Mouse (Mus musculus): ENCODE measurements around the gene Shank3.

The Shank3 gene

DNA sequence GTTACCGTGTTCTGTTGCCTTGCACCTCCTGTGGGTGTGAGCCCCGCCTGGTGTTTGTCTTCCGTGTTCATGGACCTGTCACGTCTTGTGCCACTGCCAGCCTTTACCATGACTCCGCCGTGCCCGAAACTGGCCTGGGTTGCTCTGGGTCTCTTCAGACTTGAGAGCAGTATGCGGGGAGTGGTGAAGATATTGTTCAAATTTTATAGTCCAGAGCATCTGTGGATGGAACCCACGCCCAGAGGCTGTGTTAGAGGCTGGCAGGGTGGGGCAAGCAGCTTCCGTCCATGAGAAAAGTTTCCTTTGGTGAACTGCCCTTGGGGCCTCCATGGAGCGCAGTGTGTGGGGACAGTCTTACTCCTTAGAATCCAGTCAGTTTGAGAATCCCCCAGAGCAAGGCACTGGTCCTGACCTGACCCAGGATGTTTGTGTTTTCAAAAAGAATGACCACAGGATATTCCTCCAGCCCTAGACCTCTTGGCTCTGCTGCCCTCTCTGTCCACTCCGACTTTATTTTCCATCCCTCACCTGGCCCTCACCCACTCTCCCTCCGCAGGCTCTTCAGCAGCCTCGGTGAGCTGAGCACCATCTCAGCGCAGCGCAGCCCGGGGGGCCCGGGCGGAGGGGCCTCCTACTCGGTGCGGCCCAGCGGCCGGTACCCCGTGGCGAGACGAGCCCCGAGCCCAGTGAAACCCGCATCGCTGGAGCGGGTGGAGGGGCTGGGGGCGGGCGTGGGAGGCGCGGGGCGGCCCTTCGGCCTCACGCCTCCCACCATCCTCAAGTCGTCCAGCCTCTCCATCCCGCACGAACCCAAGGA is 58.0 kb downstream of the Shank3 start:
- in situ Hi-C loops (cut with MboI, MseI), result no loop called here

GRCm38 (mm10) chr15:89557996-89558390 is 58.6 kb downstream of the Shank3 start:
- in situ Hi-C loops (cut with MboI, MseI), result no loop called here

GRCm38 (mm10) chr15:89559202-89559731 is 59.8 kb downstream of the Shank3 start:
- in situ Hi-C loops (cut with MboI, MseI), result no loop called here

DNA sequence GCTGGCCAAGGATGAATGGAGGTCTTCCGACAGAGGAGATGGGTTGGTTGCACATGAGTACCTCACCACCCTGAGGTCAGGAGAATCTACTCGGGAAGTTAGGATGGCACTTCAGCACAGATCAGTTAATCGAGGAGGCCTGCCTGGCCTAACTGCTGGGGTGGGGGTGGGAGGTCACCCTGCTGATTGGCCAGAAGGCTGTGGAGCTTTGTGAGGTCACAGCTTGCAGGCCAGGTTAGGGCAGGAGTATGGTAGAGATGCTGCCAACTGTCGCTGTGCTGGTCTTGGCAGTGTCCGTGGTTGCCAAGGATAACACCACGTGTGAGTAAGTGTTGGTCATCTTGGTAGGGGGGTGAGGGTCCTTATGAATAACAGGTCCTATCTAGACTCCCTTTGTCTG is 68.7 kb downstream of the Shank3 start, which contains the start of gene Acr:
Acr (plus strand) TSS at position 213 of the 400 bp plus-strand sequence.
- in situ Hi-C loops (cut with MboI, MseI), result no loop called here

DNA sequence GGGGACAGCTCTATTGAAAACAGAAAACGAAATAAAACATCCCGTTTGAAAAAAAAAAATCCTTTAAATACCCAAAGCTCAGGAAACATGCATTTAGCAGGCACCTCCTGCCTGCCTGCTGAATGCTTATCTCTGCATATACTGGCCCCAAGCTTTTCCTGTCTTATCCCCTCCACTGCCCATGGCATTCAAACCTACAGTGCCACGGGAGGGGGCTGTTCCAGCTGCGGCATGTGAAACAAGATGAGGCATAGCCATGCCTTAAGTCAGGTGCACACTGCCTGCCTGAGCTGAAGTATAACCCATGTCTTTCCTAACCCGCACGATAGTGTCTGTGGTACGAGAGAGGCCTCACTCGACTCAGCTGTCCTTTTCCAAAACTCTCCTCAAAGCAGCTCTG is 72.7 kb downstream of the Shank3 start:
- in situ Hi-C loops (cut with MboI, MseI), result no loop called here

DNA sequence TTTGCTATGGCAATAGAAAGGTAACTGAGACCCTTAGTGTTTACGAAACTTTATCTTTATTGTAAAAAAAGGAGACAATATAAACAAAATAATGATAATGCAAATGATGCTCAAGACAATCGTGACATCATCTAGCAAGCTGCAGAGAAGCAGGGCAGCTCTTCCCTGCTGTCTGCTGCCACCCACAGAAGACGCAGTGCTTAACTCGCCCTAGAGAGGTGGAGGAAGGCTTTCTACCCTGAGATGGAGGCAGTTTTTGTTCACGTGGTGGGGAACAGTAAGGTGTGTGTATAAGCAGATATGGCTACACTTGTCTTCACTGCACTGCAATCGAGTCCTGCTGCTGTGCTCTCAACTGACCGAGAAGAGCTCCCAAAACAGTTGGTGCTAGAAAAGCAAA is 83.1 kb downstream of the Shank3 start:
- in situ Hi-C loops (cut with MboI, MseI), result no loop called here

GRCm38 (mm10) chr15:89585101-89585500 is 85.7 kb downstream of the Shank3 start:
- in situ Hi-C loops (cut with MboI, MseI), result no loop called here

GRCm38 (mm10) chr15:89585631-89586030 is 86.2 kb downstream of the Shank3 start:
- in situ Hi-C loops (cut with MboI, MseI), result no loop called here

DNA sequence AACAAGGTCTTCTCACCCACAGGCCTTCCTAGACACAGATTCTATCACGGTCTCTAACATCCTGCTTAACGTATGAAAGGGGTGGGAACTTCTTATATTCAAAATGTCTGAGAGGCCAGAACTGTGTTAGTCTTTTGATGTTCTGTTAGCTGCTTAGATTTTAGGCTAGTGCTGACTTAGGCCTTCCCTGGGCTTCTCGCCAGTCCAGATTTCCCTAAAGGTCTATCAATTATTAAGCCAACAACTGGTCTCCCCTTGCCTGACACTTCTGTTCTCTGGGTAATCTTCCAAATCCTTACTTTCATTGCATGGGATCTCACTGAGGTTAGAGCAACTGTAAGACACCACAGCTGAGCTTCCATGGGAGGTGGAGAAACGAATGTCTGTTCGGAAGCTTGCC is 89.7 kb downstream of the Shank3 start:
- in situ Hi-C loops (cut with MboI, MseI), result no loop called here

DNA sequence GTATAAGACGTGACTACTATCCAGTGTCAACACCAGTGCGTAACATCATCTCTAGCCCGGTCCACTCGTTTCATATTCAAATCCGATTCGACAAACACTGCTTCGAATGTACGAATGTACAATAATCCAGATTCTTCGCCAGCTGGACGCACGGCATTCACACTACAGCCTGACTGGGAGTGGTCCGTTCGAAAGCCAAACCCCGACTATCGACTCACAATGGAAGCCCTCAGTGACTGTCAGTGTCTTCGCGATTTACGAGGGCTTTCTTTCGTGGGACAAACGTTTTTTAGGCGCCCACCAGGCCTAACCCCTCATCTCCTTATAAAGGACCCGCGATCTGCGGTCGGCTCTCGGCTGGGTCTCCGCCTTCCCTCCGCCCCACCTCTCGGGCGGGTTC is 91.9 kb downstream of the Shank3 start:
- in situ Hi-C loops (cut with MboI, MseI), result no loop called here

GRCm38 (mm10) chr15:89591723-89592455 is 92.5 kb downstream of the Shank3 start, which contains the start of gene Rabl2:
Gene Rabl2, minus strand, starts transcription at chr15:89591923.
- in situ Hi-C loops (cut with MboI, MseI), result no loop called here

- in situ Hi-C loops (cut with MboI, MseI), result no loop called here
Observed at GRCm38 (mm10) chr15:89592548-89592947, 93.1 kb downstream of the Shank3 start.

DNA sequence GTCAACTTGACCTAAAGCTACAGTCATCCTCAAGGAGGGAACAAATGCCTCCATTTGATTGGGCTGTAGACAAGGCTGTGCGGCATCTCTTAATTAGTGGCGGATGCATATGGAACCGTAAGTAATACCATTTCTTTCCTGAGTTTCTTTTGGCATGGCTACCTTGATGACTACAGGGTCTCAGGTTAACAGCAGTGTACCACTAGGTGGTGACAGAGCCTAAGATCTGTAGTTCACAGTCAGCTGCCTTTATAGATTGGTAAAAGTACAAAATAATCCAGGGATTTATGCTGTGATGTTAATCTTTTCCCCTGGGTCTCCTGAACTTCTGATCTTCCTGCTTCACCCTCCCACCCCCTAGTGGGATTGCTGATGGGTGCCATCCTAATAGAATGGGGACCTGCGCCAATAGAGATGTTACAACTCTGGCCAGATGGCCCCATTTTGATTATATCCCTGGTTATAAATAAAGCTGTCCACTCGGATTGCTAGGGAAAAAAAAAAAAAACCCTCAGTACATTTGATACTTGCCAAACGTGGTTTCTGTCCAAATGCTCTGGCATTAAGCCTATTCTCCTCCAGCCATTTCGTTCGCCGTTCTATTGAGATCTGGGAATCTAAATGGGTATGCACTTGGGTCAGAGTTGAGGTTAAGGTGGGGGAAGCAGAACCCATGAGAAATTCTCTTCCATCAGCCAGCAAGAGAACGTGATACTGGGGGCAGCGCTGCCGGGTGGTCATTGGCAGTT is 106.6 kb downstream of the Shank3 start:
- in situ Hi-C loops (cut with MboI, MseI), result loop anchor here in 1 of 2 experiments (10.0 kb wide), 1 partner anchor 599 kb away; no protein-coding TSS in a partner anchor

GRCm38 (mm10) chr15:89607480-89607879 is 108.1 kb downstream of the Shank3 start:
- in situ Hi-C loops (cut with MboI, MseI), result loop anchor here in 1 of 2 experiments (10.0 kb wide), 1 partner anchor 597 kb away; no protein-coding TSS in a partner anchor

DNA sequence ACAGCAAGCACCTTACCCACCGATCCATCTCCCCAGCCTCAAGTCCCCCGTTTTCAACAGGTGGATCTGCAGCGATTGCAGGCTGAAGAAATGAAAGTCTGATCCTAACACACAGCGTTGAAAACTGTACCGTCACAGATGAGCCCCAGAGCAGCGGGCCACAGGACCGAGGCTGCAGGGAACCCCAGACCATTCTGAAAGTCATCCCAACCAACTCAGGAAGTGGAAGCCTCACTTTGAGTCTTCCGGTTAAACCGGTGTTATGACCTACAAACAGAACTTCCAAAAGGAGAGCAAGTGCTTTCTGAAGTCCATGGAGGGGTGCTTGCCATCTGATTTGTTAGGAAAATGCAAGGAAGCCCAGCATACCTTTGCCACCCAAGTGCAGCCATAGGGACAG is 108.5 kb downstream of the Shank3 start:
- in situ Hi-C loops (cut with MboI, MseI), result loop anchor here in 1 of 2 experiments (10.0 kb wide), 1 partner anchor 597 kb away; no protein-coding TSS in a partner anchor
